Mouse (Mus musculus): ENCODE measurements around the gene Faap100. TPM values are rescaled to one million over a fixed set of nuclear protein-coding genes. Genes with fewer than 3 reads are reported as not detected.
"Not testable (repeated sequence)": the region's sequence is repeated elsewhere in the genome, so short reads cannot be mapped to it uniquely, and the experiment has no call there.

Gene Faap100
- polyA plus RNA-seq (2012; ENCODE audit: insufficient read depth, insufficient read length, low replicate concordance, missing spikeins), result not detected in 2 replicates

- 8% methylated on average over 54 of the region's 54 CpGs for WGBS
- H3K27ac ChIP-seq (ENCODE audit: insufficient read depth, low read depth, low read length), result no peak within 1 kb of the TSS
- TF ChIP-seq POLR2A (IDR thresholded peaks at IDR 0.05; ENCODE audit: insufficient read depth, low read depth, low read length) (peak; percentile 74), CTCF (IDR thresholded peaks at IDR 0.05; ENCODE audit: insufficient read depth, low read depth, low read length) (peak; percentile 38; the same call in 1 of the 2 replicates)
These were observed at the start of gene Faap100 for GRCm38 (mm10) chr11:120378611-120379540. Gene Faap100, minus strand, starts transcription at chr11:120378764.

GRCm38 (mm10) chr11:120426727-120427126 is 48.2 kb upstream of the Faap100 start:
- 90% methylated on average over 3 of the region's 3 CpGs for WGBS
- TF ChIP-seq POLR2A (IDR thresholded peaks at IDR 0.05; ENCODE audit: insufficient read depth, low read depth, low read length) (no peak), CTCF (IDR thresholded peaks at IDR 0.05; ENCODE audit: insufficient read depth, low read depth, low read length) (no peak)
- Histone ChIP-seq H3K4me3 (ENCODE audit: insufficient read depth, low read depth, low read length) (no peak overlapping the region), H3K4me1 (ENCODE audit: control insufficient read depth, insufficient read depth, low read length) (no peaks in the 10 kb centered on the region), H3K27ac (ENCODE audit: insufficient read depth, low read depth, low read length) (no peak overlapping the region)

More at GRCm38 (mm10) chr11:120378611-120379540, at the start of gene Faap100:
- Histone ChIP-seq H3K4me1 (ENCODE audit: control insufficient read depth, insufficient read depth, low read length) (peaks cover 17% of the 10 kb centered on the region), H3K4me3 (ENCODE audit: insufficient read depth, low read depth, low read length) (peak within 1 kb of the TSS; percentile 66)

GRCm38 (mm10) chr11:120423569-120424295 is 45.2 kb upstream of the Faap100 start:
- Histone ChIP-seq H3K4me3 (ENCODE audit: insufficient read depth, low read depth, low read length) (no peak overlapping the region), H3K4me1 (ENCODE audit: control insufficient read depth, insufficient read depth, low read length) (no peaks in the 10 kb centered on the region), H3K27ac (ENCODE audit: insufficient read depth, low read depth, low read length) (no peak overlapping the region)
- TF ChIP-seq POLR2A (IDR thresholded peaks at IDR 0.05; ENCODE audit: insufficient read depth, low read depth, low read length) (no peak), CTCF (IDR thresholded peaks at IDR 0.05; ENCODE audit: insufficient read depth, low read depth, low read length) (0 out of 2 replicates have a peak, but pooled peaks have one; percentile 36)
- WGBS, result 56% methylated on average over 9 of the region's 9 CpGs

- Histone ChIP-seq H3K27ac (ENCODE audit: insufficient read depth, low read depth, low read length) (no peak overlapping the region), H3K4me3 (ENCODE audit: insufficient read depth, low read depth, low read length) (no peak overlapping the region), H3K4me1 (ENCODE audit: control insufficient read depth, insufficient read depth, low read length) (no peaks in the 10 kb centered on the region)
- TF ChIP-seq POLR2A (IDR thresholded peaks at IDR 0.05; ENCODE audit: insufficient read depth, low read depth, low read length), result no peak
- no peak for TF ChIP-seq CTCF (IDR thresholded peaks at IDR 0.05; ENCODE audit: insufficient read depth, low read depth, low read length)
- WGBS, result 83% methylated on average over 13 of the region's 13 CpGs
These were observed 44.3 kb upstream of the Faap100 start for GRCm38 (mm10) chr11:120422651-120423568.

GRCm38 (mm10) chr11:120418592-120418991 is 40.0 kb upstream of the Faap100 start:
- Histone ChIP-seq H3K4me3 (ENCODE audit: insufficient read depth, low read depth, low read length) (no peak overlapping the region), H3K4me1 (ENCODE audit: control insufficient read depth, insufficient read depth, low read length) (no peaks in the 10 kb centered on the region), H3K27ac (ENCODE audit: insufficient read depth, low read depth, low read length) (no peak overlapping the region)
- 100% methylated on average over 1 of the region's 1 CpGs for WGBS
- TF ChIP-seq CTCF (IDR thresholded peaks at IDR 0.05; ENCODE audit: insufficient read depth, low read depth, low read length) (no peak), POLR2A (IDR thresholded peaks at IDR 0.05; ENCODE audit: insufficient read depth, low read depth, low read length) (no peak)

GRCm38 (mm10) chr11:120417852-120418251 is 39.3 kb upstream of the Faap100 start:
- Histone ChIP-seq H3K27ac (ENCODE audit: insufficient read depth, low read depth, low read length) (no peak overlapping the region), H3K4me3 (ENCODE audit: insufficient read depth, low read depth, low read length) (no peak overlapping the region), H3K4me1 (ENCODE audit: control insufficient read depth, insufficient read depth, low read length) (no peaks in the 10 kb centered on the region)
- no peak for TF ChIP-seq POLR2A (IDR thresholded peaks at IDR 0.05; ENCODE audit: insufficient read depth, low read depth, low read length)
- TF ChIP-seq CTCF (IDR thresholded peaks at IDR 0.05; ENCODE audit: insufficient read depth, low read depth, low read length), result no peak
- WGBS, result 95% methylated on average over 7 of the region's 7 CpGs

- H3K27ac ChIP-seq (ENCODE audit: insufficient read depth, low read depth, low read length); H3K4me1 ChIP-seq (ENCODE audit: control insufficient read depth, insufficient read depth, low read length); H3K4me3 ChIP-seq (ENCODE audit: insufficient read depth, low read depth, low read length): not testable (repeated sequence)
- 87% methylated on average over 10 of the region's 10 CpGs for WGBS
These were observed 35.1 kb upstream of the Faap100 start for GRCm38 (mm10) chr11:120413621-120414020.

GRCm38 (mm10) chr11:120406445-120406844 is 27.9 kb upstream of the Faap100 start:
- no peak for TF ChIP-seq POLR2A (IDR thresholded peaks at IDR 0.05; ENCODE audit: insufficient read depth, low read depth, low read length)
- TF ChIP-seq CTCF (IDR thresholded peaks at IDR 0.05; ENCODE audit: insufficient read depth, low read depth, low read length), result no peak
- 76% methylated on average over 1 of the region's 1 CpGs for WGBS
- H3K27ac ChIP-seq (ENCODE audit: insufficient read depth, low read depth, low read length), result no peak overlapping the region
- H3K4me1 ChIP-seq (ENCODE audit: control insufficient read depth, insufficient read depth, low read length), result no peaks in the 10 kb centered on the region
- no peak overlapping the region for H3K4me3 ChIP-seq (ENCODE audit: insufficient read depth, low read depth, low read length)

Measured in olfactory bulb, adult 2 months (tissue).